Mouse (Mus musculus) layer of hippocampus, adult 2 months (tissue): ENCODE data around the gene Gm21974. TPM values are rescaled to one million over a fixed set of nuclear protein-coding genes. Genes with fewer than 3 reads are reported as not detected.

Experiments used
- DNase-seq, 2 experiments: peaks; one replicate each; pipeline ENCODE4 v3.0.0; 2022; ENCODE audit warnings: low spot score in 2 of 2
- H3K27ac ChIP-seq: fragments of 200-600 bp; 2 replicates; pipeline ENCODE4 v1.8.1; 2022
- H3K4me3 ChIP-seq: fragments of 200-600 bp; 2 replicates; pipeline ENCODE4 v1.8.1; 2022; ENCODE audit warnings: mild to moderate bottlenecking
- CTCF ChIP-seq: fragments of 200-600 bp; conservative IDR thresholded peaks from 2 replicates; pipeline ENCODE4 v1.8.1; 2022; ENCODE audit warnings: antibody characterized with exemption, mild to moderate bottlenecking, moderate library complexity
- total RNA-seq, 2 experiments: library from RNA; stranded (reverse); gene quantifications; 2 replicates each; pipeline ENCODE4 v1.2.3; 2021

Gm21974 gene
- total RNA-seq, 2 experiments from 2014 or later, result not detected

DNA sequence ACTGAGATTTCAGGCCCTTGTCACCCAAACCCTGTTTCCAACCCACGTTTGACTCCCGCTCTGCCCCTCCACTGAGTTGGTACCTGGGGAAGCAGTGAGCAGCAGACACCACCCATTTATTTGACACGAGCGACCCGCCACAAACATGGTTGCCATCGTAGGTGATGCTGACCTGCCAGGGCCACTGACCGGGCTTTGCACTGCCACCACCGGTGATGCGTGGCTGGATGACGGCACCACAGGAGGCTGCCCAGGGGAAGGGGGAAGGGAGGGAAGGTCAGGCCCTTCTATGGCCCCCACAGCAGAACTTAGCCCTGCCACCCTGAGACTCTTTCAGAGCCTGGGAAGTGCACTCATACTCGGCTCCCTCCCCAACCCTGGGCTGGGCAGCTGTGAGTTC lies 32.5 kb upstream of the Gm21974 start:
- DNase-seq, result no peak
- Histone ChIP-seq H3K27ac (no peak overlapping the region), H3K4me3 (no peak overlapping the region)
- TF ChIP-seq CTCF, result no peak

DNA sequence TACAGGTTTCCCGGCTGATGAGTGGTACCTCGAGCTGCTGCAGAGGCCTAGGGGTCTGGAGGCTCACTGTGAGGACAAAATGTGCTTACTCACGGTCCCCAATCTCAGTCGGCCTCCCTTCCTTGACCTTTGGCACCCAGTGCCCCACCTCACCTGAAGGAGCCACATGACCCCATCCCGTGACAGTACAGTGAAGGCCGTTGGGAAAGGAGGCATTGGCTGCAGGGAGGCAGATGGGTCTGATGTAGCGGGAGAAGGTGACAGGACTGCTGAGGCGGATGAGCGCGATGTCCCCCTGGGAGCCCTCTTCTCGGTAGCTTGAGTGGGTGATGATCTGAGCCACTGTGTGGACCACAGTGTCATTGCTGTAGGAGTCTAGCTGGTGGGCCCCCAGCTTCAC lies 31.6 kb upstream of the Gm21974 start:
- H3K4me3 ChIP-seq, result no peak overlapping the region
- no peak for TF ChIP-seq CTCF
- no peak overlapping the region for H3K27ac ChIP-seq

GRCm38 (mm10) chr7:127926066-127926465 lies 30.8 kb upstream of the Gm21974 start:
- no peak for TF ChIP-seq CTCF
- Histone ChIP-seq H3K4me3 (no peak overlapping the region), H3K27ac (no peak overlapping the region)
- DNase-seq, result no peak

More for the DNA sequence above, 31.6 kb upstream of the Gm21974 start:
- no peak for DNase-seq

DNA sequence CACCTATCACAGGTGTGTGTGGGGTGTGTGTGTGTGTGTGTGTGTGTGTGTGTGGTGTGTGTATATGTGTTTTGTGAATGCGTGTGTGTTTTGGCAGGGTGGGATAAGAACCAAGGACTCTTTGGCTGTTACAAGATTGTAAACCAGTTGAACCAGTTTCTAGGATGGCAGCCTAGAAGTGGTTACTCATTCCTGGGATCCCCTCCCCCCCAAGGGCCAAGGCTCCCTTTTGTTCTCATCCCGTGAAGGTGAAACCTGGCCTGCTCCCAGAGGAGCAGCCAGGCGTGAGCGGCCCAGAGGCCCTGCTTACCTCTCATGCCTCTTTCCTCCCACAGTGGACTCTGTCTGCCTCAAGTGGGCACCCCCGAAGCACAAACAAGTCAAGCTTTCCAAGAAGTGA lies 30.0 kb upstream of the Gm21974 start:
- Histone ChIP-seq H3K4me3 (no peak overlapping the region), H3K27ac (no peak overlapping the region)
- no peak for DNase-seq
- no peak for TF ChIP-seq CTCF

GRCm38 (mm10) chr7:127923714-127924113 lies 28.5 kb upstream of the Gm21974 start:
- Histone ChIP-seq H3K4me3 (no peak overlapping the region), H3K27ac (no peak overlapping the region)
- no peak for TF ChIP-seq CTCF
- no peak for DNase-seq

GRCm38 (mm10) chr7:127922451-127923275 lies 27.4 kb upstream of the Gm21974 start:
- no peak for TF ChIP-seq CTCF
- Histone ChIP-seq H3K4me3 (no peak overlapping the region), H3K27ac (peak overlapping the region; percentile 66)
- DNase-seq, result no peak

DNA sequence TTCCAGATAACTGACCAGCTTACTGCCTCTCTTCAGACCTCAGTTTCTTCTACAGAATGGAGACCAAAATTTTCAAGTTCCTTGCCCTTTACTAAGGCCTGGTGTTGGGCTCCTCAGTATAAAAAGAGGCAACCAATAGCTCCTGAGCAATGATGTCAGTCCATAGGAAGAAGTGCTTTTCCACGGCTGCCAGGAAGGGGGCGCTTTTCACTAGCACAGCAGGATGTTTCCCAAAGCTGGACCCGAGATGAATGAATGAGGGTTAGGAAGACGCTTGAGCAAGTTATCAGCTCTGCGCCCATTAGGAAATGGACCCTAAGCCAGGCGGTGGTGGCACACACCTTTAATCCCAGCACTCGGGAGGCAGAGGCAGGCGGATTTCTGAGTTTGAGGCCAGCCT lies 26.3 kb upstream of the Gm21974 start:
- no peak for DNase-seq
- Histone ChIP-seq H3K4me3 (no peak overlapping the region), H3K27ac (peak overlapping the region; percentile 66; the same call in 1 of the 2 replicates)
- TF ChIP-seq CTCF, result peak; percentile 64

GRCm38 (mm10) chr7:127919290-127919689 lies 24.0 kb upstream of the Gm21974 start:
- TF ChIP-seq CTCF, result peak; percentile 65
- no peak for DNase-seq
- Histone ChIP-seq H3K4me3 (no peak overlapping the region), H3K27ac (no peak overlapping the region)

- no peak overlapping the region for H3K4me3 ChIP-seq
- H3K27ac ChIP-seq, result no peak overlapping the region
- no peak for DNase-seq
- peak; percentile 72 for TF ChIP-seq CTCF
Measured at GRCm38 (mm10) chr7:127918203-127918602, 22.9 kb upstream of the Gm21974 start.

GRCm38 (mm10) chr7:127915293-127915692 lies 20.0 kb upstream of the Gm21974 start:
- no peak for TF ChIP-seq CTCF
- Histone ChIP-seq H3K27ac (no peak overlapping the region), H3K4me3 (no peak overlapping the region)
- DNase-seq, result no peak

GRCm38 (mm10) chr7:127912938-127913337 lies 17.7 kb upstream of the Gm21974 start:
- DNase-seq, result no peak
- TF ChIP-seq CTCF, result no peak
- Histone ChIP-seq H3K27ac (peak overlapping the region; percentile 97; the same call in 1 of the 2 replicates), H3K4me3 (peak overlapping the region; percentile 91)

- peak; percentile 86 to 92 for DNase-seq
- H3K27ac ChIP-seq, result peak within 1 kb of the TSS; percentile 97
- no peak for TF ChIP-seq CTCF
- H3K4me3 ChIP-seq, result peak within 1 kb of the TSS; percentile 91
Measured at GRCm38 (mm10) chr7:127912190-127912871, 17.1 kb upstream of the Gm21974 start, which contains the start of gene Kat8. Kat8 (plus strand) TSS chr7:127912516.

- H3K27ac ChIP-seq, result no peak overlapping the region
- no peak overlapping the region for H3K4me3 ChIP-seq
- DNase-seq, result no peak
- TF ChIP-seq CTCF, result no peak
Measured at GRCm38 (mm10) chr7:127908656-127909055, 13.4 kb upstream of the Gm21974 start.

DNA sequence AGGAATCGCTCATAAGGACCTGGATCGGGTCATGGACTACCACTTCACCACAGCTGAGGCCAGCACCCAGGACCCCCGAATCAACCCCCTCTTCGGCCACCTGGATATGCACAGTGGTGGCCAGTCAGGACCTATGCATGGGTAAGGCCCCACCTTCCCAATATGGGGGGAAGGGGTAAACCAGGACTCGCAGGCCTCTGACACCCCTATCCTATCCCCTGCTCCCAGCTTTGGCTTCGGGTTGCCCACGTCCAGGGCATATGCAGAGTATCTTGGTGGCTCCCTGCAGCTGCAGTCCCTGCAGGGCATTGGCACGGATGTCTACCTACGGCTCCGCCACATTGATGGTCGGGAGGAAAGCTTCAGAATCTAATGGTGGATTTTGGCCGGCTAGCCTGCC lies 12.7 kb upstream of the Gm21974 start:
- DNase-seq, result no peak
- no peak for TF ChIP-seq CTCF
- no peak overlapping the region for H3K27ac ChIP-seq
- no peak overlapping the region for H3K4me3 ChIP-seq
